Mouse (Mus musculus): Measurements from ENCODE around the gene Prss40.
"Not testable (repeated sequence)": the region's sequence is repeated elsewhere in the genome, so short reads cannot be mapped to it uniquely, and the experiment has no call there.

The Prss40 gene

DNA sequence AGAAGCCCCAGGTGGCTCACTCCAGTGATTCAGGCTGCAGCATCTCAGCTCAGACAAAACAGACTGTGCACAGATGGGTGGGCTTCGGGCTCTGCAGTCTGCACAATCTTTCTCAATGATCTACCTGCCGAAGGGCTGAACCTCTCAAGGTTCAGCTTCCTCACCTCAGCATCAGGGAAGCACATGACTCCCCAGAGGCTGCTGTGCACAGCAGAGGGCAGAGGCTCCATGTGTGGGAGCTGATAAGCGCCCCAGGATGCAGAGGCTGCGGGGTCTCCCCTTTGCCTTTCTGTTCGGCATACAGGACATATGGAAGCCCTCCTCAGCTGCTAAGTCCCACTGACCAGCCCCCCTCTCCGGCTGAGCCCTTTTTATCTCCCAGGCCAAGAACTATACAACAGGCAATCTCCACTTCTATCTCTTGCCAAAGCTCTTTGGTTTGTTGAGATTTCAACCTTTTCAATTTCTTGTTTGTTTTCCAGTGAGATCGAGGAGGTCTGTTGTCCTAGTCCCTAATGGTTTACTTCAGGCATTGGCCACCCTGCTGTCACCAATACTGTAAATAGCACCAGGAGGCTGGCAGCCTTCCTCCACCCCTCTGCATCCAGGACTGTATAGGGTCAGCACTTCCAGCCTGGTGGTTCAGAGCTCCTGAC, 25.6 kb downstream of the Prss40 start, which contains the start of gene Cfc1:
TSS of gene Cfc1 (plus strand) at position 606 of the 656 bp plus-strand sequence.
- DNase-seq (ENCODE audit: low read depth, low spot score): not testable (repeated sequence)

DNA sequence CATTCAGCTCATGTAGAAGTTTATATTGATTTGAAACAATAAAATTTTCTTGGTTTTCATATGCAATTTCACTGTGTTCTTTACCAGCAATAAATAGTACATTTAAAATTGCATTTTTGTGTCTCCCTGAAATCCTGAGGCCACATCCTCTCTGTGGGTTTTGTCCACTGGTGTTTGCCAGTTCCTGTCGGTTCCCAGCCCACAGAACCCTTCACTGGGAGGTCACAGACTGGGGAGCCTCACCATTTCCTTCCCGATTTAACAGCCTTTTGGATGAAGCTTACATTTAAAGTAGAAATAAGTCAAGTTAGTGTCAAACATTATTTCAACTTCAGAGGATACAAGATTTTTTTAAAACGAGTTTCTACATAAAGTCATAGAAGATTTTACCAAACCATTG, 26.2 kb downstream of the Prss40 start:
- DNase-seq (ENCODE audit: low read depth, low spot score): not testable (repeated sequence)

DNA sequence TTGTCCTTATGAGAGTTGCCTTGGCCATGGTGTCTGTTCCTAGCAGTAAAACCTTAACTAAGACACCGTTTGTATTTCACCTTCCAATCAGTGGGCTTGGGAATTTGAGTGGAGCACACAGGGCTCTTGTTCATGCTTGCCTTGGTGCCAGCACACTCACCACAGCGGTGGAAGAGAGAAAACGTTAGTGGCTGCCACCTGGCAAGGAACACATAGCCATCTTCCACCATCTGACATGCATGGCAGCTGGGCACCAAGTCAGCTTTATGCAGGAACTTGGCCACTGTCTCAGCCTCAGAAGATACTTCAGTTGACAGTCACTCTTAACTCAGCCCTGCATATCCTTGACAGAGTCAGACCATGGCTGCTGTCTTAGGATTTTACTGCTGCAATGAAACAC, 37.1 kb downstream of the Prss40 start:
- no peak for DNase-seq (ENCODE audit: low read depth, low spot score)

DNA sequence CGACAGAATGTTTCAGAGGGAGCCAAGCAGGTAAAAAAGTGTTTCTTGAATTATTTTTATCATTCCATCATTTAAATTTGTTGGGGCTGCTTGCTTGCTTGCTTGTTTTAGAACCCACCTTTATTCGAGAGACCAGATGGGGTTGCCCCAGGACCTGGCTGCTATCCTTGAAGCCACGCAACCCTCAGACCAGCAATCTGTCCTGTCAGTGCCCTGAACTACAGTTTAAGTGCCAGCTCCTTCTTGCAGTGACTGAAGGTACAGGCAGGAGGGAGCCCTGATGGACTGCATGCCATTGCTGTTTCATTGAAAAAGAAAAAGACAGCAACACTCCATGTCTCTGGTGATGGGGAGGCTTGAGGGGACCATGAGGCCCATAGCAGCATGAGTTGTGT, 37.9 kb downstream of the Prss40 start:
- no peak for DNase-seq (ENCODE audit: low read depth, low spot score)

DNA sequence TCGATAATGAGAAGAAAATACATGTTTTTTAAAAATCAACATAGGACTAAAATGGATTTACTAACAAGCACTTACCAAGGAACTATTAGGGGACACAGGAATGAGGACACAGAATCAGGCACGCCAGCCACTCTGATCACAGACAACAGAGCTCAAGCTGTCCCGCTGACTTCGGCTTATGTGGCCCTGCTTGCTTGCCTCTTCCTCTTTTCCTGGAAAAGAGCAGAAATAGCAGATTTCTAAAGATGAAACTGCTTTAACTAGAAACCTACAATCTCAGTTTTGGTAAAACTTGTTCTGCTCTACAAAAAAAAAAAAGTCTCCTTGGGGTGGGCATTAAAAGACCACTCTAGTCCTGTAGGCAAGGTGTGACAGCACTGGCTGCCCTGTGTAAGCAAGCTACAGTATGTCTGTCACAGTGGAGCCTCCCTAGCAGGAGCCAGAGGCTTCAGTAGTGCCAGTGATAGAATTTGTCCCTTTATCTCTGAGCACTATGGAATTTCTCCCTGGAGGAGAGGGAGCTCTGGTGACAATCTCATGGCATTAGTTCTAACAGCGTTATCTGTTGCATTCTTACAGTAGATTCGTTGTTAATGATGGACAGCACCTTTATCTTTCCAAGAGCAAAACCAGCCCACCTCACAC, 38.4 kb downstream of the Prss40 start:
- DNase-seq (ENCODE audit: low read depth, low spot score): no peak

DNA sequence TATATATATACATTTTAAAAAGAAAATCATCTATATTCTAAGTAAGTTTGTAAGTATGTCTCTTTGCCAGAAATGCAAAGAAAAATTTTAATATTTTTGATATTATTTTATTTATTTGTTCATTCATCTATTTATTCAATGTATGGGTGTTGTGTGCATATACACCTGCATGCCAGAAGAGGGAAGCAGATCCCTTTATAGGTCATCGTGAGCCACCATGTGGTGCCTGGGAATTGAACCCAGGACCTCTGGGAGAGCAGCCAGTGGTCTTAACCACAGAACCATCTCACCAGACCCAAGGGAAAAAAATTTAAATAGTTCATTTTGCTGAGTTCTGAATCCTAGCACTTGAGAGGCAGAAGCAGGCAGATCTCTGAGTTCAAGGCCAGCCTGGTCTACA, 42.5 kb downstream of the Prss40 start:
- no peak for DNase-seq (ENCODE audit: low read depth, low spot score)

DNA sequence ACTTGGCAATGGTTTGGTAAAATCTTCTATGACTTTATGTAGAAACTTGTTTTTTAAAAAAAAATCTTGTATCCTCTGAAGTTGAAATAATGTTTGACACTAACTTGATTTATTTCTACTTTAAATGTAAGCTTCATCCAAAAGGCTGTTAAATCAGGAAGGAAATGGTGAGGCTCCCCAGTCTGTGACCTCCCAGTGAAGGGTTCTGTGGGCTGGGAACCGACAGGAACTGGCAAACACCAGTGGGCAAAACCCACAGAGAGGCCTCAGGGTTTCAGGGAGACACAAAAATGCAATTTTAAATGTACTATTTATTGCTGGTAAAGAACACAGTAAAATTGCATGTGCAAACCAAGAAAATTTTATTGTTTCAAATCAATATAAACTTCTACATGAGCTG, 42.9 kb downstream of the Prss40 start:
- DNase-seq (ENCODE audit: low read depth, low spot score): not testable (repeated sequence)

DNA sequence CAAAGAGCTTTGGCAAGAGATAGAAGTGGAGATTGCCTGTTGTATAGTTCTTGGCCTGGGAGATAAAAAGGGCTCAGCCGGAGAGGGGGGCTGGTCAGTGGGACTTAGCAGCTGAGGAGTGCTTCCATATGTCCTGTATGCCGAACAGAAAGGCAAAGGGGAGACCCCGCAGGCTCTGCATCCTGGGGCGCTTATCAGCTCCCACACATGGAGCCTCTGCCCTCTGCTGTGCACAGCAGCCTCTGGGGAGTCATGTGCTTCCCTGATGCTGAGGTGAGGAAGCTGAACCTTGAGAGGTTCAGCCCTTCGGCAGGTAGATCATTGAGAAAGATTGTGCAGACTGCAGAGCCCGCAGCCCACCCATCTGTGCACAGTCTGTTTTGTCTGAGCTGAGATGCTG, 43.4 kb downstream of the Prss40 start:
- DNase-seq (ENCODE audit: low read depth, low spot score): not testable (repeated sequence)

DNA sequence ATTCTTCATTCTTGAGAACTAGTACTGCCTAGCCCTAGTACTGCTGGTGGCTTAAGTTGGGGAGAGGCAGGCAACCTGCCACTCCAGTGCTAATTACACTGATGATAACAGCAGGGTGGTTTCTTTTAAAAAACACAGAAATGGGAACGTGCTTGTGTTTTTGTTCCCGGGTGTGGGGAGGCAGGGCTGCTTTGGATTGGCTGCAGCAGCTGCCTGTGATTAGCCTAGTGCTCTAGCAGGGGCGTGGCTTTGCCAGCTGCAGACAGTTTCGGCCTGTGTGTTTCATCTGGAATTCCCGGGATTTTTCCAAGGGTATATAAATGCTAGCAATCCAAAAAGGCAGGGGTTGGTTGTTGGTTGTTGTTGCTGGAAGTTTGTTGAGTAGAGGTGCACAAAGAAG, 44.1 kb downstream of the Prss40 start:
- peak; percentile 80 for DNase-seq (ENCODE audit: low read depth, low spot score)

DNA sequence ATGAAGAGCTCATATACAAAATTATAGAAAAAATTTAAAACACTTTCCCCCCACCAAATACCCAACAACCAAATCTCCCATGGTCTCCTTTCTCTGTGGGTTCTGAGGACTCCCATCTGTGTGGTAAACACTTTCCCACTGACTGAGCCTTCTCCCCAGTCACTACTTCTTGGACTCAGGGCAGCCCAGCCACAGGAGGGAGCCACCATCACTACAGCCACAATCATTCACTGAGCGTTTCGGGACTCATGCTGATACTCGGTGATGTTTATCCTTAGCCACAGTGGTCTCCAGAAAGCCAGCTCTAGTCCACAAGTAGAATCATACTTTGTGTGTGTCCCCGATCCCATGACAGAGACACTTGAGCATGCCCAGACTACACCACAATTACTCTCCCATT, 47.7 kb downstream of the Prss40 start:
- DNase-seq (ENCODE audit: low read depth, low spot score): no peak

DNA sequence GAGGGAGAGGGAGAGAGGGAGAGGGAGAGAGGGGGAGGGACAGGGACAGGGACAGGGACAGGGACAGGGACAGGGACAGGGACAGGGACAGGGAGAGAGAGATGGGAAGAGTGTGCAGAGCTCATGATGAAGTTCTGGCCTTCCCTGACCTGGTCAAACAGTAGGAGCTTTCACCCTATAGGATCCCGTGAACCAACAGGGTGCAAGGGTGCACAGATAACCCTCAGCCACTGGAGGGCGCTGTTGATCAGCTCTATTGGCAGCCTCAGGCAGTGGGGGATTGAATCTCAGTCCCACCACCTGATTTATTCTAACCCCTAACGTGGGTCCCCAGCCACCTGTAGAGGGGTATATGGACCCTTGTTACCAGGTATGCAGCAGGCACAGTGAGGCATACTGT, 49.7 kb downstream of the Prss40 start:
- DNase-seq (ENCODE audit: low read depth, low spot score): peak; percentile 75

DNA sequence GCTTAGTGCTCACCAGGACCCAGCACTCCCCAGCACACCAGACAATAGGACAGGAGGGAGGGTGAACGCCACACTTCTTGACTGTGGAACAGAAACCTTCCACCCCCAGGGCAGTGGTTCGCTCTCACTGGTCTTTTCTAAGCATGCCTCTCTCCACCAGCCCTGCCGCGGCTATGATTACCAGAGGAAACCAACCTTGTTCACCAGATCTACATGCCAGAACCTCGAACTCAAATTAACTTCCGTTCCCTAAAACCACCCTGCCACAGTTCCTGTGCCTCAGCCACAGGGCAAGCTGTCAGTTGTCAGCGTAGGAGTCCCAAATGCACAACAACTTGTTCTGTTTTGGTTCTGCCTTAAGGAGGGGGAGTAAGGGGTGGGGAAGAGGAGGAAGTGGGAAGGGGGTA, 50.2 kb downstream of the Prss40 start:
- no peak for DNase-seq (ENCODE audit: low read depth, low spot score)

DNA sequence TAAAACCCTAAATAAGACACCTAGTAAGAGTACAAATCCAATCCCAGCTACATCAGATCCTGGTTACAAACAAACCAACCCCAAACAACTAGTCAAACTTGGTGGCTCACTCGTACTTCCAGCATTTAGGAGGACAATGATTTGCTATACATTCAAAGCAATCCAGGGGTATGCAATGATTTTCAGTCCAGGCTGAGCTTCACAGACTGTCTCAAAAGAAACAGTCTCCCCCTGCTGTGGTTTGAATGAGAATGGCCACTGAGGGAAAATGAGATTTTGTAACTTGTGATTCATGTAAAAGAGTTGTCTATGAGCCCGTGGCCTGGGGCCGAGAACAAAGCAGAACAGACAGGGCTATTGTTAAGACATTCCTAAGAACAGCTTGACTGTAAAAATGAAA, 52.8 kb downstream of the Prss40 start:
- DNase-seq (ENCODE audit: low read depth, low spot score): peak; percentile 53

DNA sequence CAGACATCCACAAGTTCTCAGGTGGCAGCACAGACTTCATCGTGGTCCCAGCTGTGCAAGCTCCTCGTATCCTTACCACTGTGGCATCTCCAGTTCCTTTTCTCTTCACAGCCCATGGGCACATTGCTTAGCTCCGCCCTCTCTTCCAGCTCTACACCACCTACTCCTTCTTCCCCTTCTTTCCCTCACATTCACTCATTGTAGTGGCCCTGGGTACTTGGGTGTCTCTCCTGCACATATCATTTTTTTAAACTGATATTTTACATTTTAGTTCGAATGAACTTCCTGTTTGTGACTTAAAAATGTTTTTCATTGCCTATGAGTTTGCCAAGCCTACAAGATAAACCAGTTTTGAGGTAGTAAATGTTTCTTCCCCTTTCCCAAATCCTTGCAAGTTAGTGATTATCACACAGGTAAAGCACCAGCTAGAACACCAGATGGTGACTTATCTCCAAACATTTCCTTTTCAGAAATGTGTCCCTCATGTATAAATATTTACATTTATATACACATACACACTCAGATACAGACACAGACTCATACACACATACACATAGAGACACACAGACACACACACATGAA, 54.7 kb downstream of the Prss40 start:
- no peak for DNase-seq (ENCODE audit: low read depth, low spot score)

DNA sequence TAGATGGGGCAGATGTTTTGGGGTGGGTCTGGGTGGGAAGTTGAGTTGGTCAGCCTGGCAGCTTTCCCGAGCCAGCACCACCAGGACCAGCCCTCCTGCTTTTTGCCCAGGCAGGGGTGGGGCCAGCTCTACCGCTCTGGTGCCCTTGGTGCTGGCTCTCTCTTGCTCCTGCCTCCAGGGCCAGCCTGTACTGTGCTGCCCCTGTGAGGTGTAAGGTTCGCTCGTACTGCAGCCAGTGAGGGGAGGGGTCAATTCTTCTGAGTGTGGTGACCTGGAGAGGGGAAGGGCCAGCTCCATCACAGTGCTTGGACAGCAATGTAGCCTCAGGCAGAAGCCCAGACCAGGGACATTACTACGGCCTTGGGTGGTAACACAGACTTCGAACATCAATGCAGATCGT, 55.4 kb downstream of the Prss40 start:
- no peak for DNase-seq (ENCODE audit: low read depth, low spot score)

DNA sequence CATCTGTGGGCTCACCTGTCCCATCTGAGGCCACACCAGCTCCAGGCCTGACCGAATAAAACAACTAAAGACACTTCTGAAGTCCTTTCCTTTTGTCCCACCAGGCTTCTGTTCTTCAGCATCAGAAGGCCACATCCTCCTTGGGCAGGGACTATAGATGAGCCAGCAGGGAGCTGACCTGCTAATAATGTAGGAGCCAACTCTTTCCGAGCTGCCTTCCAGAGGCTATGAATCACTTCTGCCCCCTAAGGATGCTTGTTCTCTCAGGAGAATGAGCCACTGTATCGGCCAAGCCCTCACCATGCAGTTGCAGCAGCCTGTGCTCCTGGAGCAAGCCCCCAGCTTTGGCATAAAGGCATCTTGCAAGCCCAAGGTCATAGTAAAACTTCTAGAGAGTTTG, 57.8 kb downstream of the Prss40 start:
- no peak for DNase-seq (ENCODE audit: low read depth, low spot score)

Data from R1 (cell line).